Mouse (Mus musculus) small intestine, adult 2 months (tissue): ENCODE measurements around the gene Tigd3.

Experiments
- CTCF ChIP-seq: fragments of 200-500 bp; IDR thresholded peaks from 2 replicates; pipeline ENCODE4 v1.5.1; 2012; ENCODE audit warnings: low read depth, mild to moderate bottlenecking, control low read depth, inconsistent platforms, low read length, moderate library complexity, mixed read lengths; ENCODE audit not compliant: insufficient replicate concordance, insufficient read length; ENCODE audit errors: extremely low read depth
- POLR2A ChIP-seq: fragments of 200-500 bp; IDR thresholded peaks from 2 replicates; pipeline ENCODE4 v1.6.1; 2012; ENCODE audit warnings: low read depth, mild to moderate bottlenecking, control low read depth, inconsistent platforms, low read length, moderate library complexity

DNA sequence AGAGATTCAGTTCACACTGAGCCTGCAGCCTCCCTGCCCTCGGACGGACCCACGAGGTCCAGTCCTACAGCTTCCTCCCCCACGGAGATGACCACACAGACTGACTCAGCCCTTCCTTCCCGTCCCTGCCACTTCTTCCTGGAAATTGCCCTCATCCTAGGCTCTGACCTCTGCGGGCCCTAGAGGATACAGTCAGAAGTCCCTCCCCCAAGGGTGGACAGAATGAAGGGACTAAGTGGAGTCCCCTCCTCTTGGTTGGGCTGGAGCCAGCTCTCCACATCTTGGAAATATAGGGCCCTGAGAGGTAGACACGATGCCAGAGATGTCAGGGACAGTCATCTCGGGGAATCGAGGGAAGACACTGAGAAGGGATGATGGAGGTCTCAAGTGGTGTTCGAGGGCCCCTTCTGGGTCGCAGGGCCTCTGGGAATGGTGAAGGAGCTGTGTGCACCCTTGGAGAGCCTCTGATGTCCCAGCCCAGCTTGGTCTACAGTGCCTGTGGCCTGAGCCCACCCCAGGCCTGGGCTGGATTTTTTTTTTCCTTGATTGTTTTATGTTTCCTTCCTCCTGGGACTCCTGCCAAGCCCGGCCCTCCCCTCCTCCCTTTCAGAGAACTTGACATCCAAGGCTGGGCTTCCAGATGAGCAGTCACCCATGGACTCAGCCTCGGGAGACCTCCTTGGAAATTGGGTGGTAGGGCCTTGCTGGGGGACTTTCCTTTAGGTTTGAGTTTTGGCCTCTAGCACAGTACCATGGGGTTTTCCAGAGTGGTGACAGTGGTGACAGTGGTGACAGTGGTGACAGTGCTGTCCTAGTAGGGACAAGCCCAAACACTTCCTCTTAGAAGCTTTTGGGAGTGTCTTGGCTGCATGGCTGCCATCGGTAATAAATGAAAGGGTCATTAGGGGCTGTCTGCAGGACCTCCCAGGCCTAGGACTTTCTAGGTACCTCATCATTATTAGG, 36.0 kb upstream of the Tigd3 start:
- TF ChIP-seq POLR2A, result no peak
- TF ChIP-seq CTCF, result no peak
